In the genomic region with DNA sequence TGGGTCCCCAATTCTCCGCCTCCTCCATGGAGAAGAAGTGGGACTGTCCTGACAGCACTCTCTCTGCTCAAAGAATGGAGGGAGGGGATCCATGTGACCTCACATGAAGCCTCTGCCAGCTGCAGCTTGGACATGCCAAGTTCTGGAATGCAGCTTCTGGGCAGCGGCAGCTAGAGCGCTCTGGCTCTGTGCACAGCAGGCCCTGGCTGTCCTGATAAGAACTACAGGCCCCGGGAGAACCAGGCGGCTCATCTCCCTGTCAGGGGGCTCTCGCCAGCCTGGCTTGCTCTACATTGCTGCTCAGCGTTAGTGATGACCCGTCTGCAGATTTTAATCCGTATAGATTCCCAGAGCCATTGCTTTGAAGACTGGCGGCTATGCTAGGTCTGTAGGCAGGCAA, we compare ENCODE assay signal across 9 mouse cellular contexts. TPM values are rescaled to one million over a fixed set of nuclear protein-coding genes. Genes with fewer than 3 reads are reported as not detected.
DNase-seq lines count a peak whose midpoint lies in the region; ATAC-seq and TF ChIP-seq lines count a peak whose summit lies in the region.
"Had no signal": no experiment of that assay in that cellular context is flagged by ENCODE, and none has a peak within 500 bp of the region (broad histone marks: within the 10 kb centered on the region; RNA-seq: fewer than 3 reads in every experiment).

No protein-coding gene starts in this region.

- ATAC-seq in lung, embryonic 14.5 days (ENCODE audit: insufficient read depth) = peak; percentile 35; the same call in 1 of the 2 replicates
- peak; percentile 24; the same call in 1 of the 2 replicates for ATAC-seq in forebrain, embryonic 15.5 days (replicated peaks)
- ATAC-seq in heart, postnatal 0 days (ENCODE audit: insufficient read depth, low read depth) = peak; percentile 77
- ATAC-seq in midbrain, embryonic 15.5 days (replicated peaks) = peak; percentile 65

- peak; percentile 13; the same call in 1 of the 2 replicates for TF ChIP-seq CTCF in lung, embryonic 14.5 days (IDR thresholded peaks at IDR 0.05; ENCODE audit: low read depth)
- no peak for TF ChIP-seq CTCF in lung, adult 2 months (IDR thresholded peaks at IDR 0.05; ENCODE audit: insufficient read depth, low read length)
- peak; percentile 33 for TF ChIP-seq CTCF in heart, postnatal 0 days (IDR thresholded peaks at IDR 0.05; ENCODE audit: low read depth)

- H3K4me3 ChIP-seq in lung, embryonic 14.5 days (ENCODE audit: low read depth, low read length) = no peak overlapping the region
- no peak overlapping the region for H3K4me3 ChIP-seq in lung, adult 2 months (replicated peaks; ENCODE audit: extremely low read depth, low read depth, low read length)
- H3K4me3 ChIP-seq in forebrain, embryonic 15.5 days = no peak overlapping the region
- no peak overlapping the region for H3K4me3 ChIP-seq in heart, postnatal 0 days (ENCODE audit: low read depth, low read length)
- no peak overlapping the region for H3K4me3 ChIP-seq in midbrain, embryonic 15.5 days
- H3K4me3 ChIP-seq: liver, embryonic 13.5 days had no signal

- TF ChIP-seq POLR2A in lung, adult 2 months (IDR thresholded peaks at IDR 0.05; ENCODE audit: borderline replicate concordance, extremely low read depth, low read depth, low read length) = no peak

- WGBS in lung, embryonic 14.5 days = 19% methylated on average over 10 of the region's 10 CpGs
- 25% methylated on average over 10 of the region's 10 CpGs for WGBS in lung, adult 2 months
- 8% methylated on average over 10 of the region's 10 CpGs for WGBS in forebrain, embryonic 15.5 days
- 11% methylated on average over 10 of the region's 10 CpGs for WGBS in heart, postnatal 0 days
- 14% methylated on average over 10 of the region's 10 CpGs for WGBS in midbrain, embryonic 15.5 days

- DNase-seq in lung, embryonic 14.5 days = peak; percentile 44
- no peak for DNase-seq in lung, adult 2 months
- DNase-seq in heart, postnatal 0 days (ENCODE audit: low spot score) = peak; percentile 52
- DNase-seq in kidney, adult 8-10 months = no peak
- DNase-seq in cerebellum, adult 8-10 months = no peak
- DNase-seq: cerebellum, adult 9-11 months; liver, embryonic 13.5 days had no signal

- H3K9me3 ChIP-seq in lung, embryonic 14.5 days (ENCODE audit: low read depth, low read length) = peaks cover 5% of the 10 kb centered on the region; the same call in 1 of the 2 replicates
- no peaks in the 10 kb centered on the region for H3K9me3 ChIP-seq in forebrain, embryonic 15.5 days
- H3K9me3 ChIP-seq in heart, postnatal 0 days (replicated peaks; ENCODE audit: control insufficient read depth, low read length) = no peaks in the 10 kb centered on the region; the same call in 1 of the 2 replicates
- H3K9me3 ChIP-seq in midbrain, embryonic 15.5 days = no peaks in the 10 kb centered on the region; the same call in 1 of the 2 replicates
- H3K9me3 ChIP-seq: liver, embryonic 13.5 days had no signal

- TF ChIP-seq EP300 in heart, postnatal 0 days (IDR thresholded peaks at IDR 0.05; ENCODE audit: low read depth) = no peak

- no peak overlapping the region for H3K27ac ChIP-seq in lung, embryonic 14.5 days (ENCODE audit: low read depth)
- H3K27ac ChIP-seq in forebrain, embryonic 15.5 days (replicated peaks) = peak overlapping the region; percentile 85
- no peak overlapping the region for H3K27ac ChIP-seq in heart, postnatal 0 days (ENCODE audit: low read depth)
- no peak overlapping the region for H3K27ac ChIP-seq in midbrain, embryonic 15.5 days
- H3K27ac ChIP-seq: liver, embryonic 13.5 days had no signal

- H3K4me1 ChIP-seq in lung, embryonic 14.5 days (ENCODE audit: insufficient read depth) = no peaks in the 10 kb centered on the region
- H3K4me1 ChIP-seq in lung, adult 2 months (ENCODE audit: control insufficient read depth, insufficient read depth, low read length) = no peaks in the 10 kb centered on the region
- H3K4me1 ChIP-seq in forebrain, embryonic 15.5 days = peaks cover 30% of the 10 kb centered on the region
- H3K4me1 ChIP-seq in heart, postnatal 0 days (ENCODE audit: control insufficient read depth, insufficient read depth) = no peaks in the 10 kb centered on the region
- H3K4me1 ChIP-seq in midbrain, embryonic 15.5 days = peaks cover 17% of the 10 kb centered on the region
- H3K4me1 ChIP-seq: liver, embryonic 13.5 days had no signal

- H3K27me3 ChIP-seq in lung, embryonic 14.5 days (ENCODE audit: insufficient read depth, low read length) = peaks cover 29% of the 10 kb centered on the region; the same call in 1 of the 2 replicates
- H3K27me3 ChIP-seq in forebrain, embryonic 15.5 days = 0 out of 2 replicates have a peak, but pooled peaks cover 9% of the 10 kb centered on the region
- H3K27me3 ChIP-seq in heart, postnatal 0 days (ENCODE audit: control insufficient read depth, insufficient read depth, low read length) = peaks cover 20% of the 10 kb centered on the region; the same call in 1 of the 2 replicates
- H3K27me3 ChIP-seq in midbrain, embryonic 15.5 days (replicated peaks) = peaks cover 55% of the 10 kb centered on the region

- no peak overlapping the region for H3K4me2 ChIP-seq in lung, embryonic 14.5 days
- peak overlapping the region; percentile 30 for H3K4me2 ChIP-seq in forebrain, embryonic 15.5 days (replicated peaks)
- peak overlapping the region; percentile 37 for H3K4me2 ChIP-seq in heart, postnatal 0 days (ENCODE audit: low read depth, low read length)
- H3K4me2 ChIP-seq in midbrain, embryonic 15.5 days = peak overlapping the region; percentile 26; the same call in 1 of the 2 replicates
- H3K4me2 ChIP-seq: liver, embryonic 13.5 days had no signal

- H3K36me3 ChIP-seq in lung, embryonic 14.5 days (ENCODE audit: insufficient read depth) = no peaks in the 10 kb centered on the region
- H3K36me3 ChIP-seq in forebrain, embryonic 15.5 days = no peaks in the 10 kb centered on the region
- H3K36me3 ChIP-seq in heart, postnatal 0 days (replicated peaks; ENCODE audit: control insufficient read depth, insufficient read depth, low read length) = no peaks in the 10 kb centered on the region
- H3K36me3 ChIP-seq in midbrain, embryonic 15.5 days (replicated peaks) = no peaks in the 10 kb centered on the region
- H3K36me3 ChIP-seq: liver, embryonic 13.5 days had no signal

- H3K9ac ChIP-seq in lung, embryonic 14.5 days = no peak overlapping the region
- 0 out of 2 replicates have a peak overlapping the region, but pooled peaks have one; percentile 6 for H3K9ac ChIP-seq in forebrain, embryonic 15.5 days (replicated peaks)
- H3K9ac ChIP-seq in heart, postnatal 0 days (replicated peaks; ENCODE audit: low read depth, low read length) = no peak overlapping the region
- H3K9ac ChIP-seq in midbrain, embryonic 15.5 days = no peak overlapping the region
- H3K9ac ChIP-seq: liver, embryonic 13.5 days had no signal

RNA-seq across cellular contexts. Expression of a gene that starts 44.6 kb away (rescaled TPM):
- polyA plus RNA-seq in lung, embryonic 14.5 days (2014; fragmentation: Nextera tagmentation; extraction: Ambion mirVana) = 0.11 TPM in 1 of 2 replicates, not detected in the other
- polyA plus RNA-seq in lung, adult 2 months (2012; rRNA removed) = 0.23 and 0.30 TPM in 2 replicates
- 0.60 and 0.89 TPM in 2 replicates for polyA plus RNA-seq in forebrain, embryonic 15.5 days (2015; fragmentation: Nextera tagmentation; extraction: Ambion mirVana)
- total RNA-seq in heart, postnatal 0 days (2014; rRNA removed; ENCODE audit: low replicate concordance) = 0.11 TPM in 1 of 2 replicates, not detected in the other
- 0.05 and 0.14 TPM in 2 replicates for polyA plus RNA-seq in heart, postnatal 0 days (2015; fragmentation: Nextera tagmentation; extraction: Ambion mirVana)
- polyA plus RNA-seq in midbrain, embryonic 15.5 days (2015; fragmentation: Nextera tagmentation; extraction: Ambion mirVana) = 0.72 and 1.3 TPM in 2 replicates
- polyA plus RNA-seq: liver, embryonic 13.5 days had no signal

Comparison
In these comparisons a context has a peak if more than half of its experiments do, and no peak if none do; other contexts are left out.
1. DNase-seq: peak in lung, embryonic 14.5 days (single experiment) and heart, postnatal 0 days (single experiment); none in lung, adult 2 months (single experiment), kidney, adult 8-10 months (0 of 2) and cerebellum, adult 8-10 months (single experiment).
2. ATAC-seq: peak in every context shown above with its lines; median percentile 77 in heart, postnatal 0 days; 65 in midbrain, embryonic 15.5 days; 35 in lung, embryonic 14.5 days; 24 in forebrain, embryonic 15.5 days.